Mouse (Mus musculus): ENCODE measurements around the gene Nsdhl.

DNA sequence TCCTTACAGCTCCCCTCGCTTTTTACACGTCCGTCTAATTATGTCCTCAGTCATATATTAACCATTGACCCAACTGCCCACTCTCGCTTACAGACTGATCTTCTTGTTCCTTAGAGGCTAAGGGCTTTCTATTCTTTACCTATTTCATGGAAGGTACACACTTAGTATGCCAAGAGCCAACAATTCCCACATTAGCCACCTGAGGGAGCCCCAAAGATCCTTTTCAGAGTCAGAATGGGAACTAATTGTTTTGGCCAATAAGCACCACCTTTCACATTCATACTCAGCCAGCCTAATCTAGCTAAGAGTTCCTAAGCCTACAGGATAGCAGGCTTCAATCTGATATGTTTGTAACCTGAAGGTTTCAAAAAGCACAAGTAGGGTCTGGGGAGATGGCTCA, 42.1 kb downstream of the Nsdhl start:
- TF ChIP-seq CTCF (IDR thresholded peaks at IDR 0.05; ENCODE audit: borderline replicate concordance, control insufficient read depth, extremely low read depth, insufficient read depth, low read length, poor library complexity) = no peak
- TF ChIP-seq POLR2A (IDR thresholded peaks at IDR 0.05; ENCODE audit: control insufficient read depth, extremely low read depth, insufficient read depth, low read length, poor library complexity) = no peak

All from thymus, adult 2 months (tissue).